Mouse (Mus musculus): Measurements from ENCODE around the gene Gadd45gip1.

Gadd45gip1 gene

GRCm38 (mm10) chr8:84832034-84832717 lies 854 bp downstream of the Gadd45gip1 start:
- DNase-seq, result peak; percentile 87 to 89

DNA sequence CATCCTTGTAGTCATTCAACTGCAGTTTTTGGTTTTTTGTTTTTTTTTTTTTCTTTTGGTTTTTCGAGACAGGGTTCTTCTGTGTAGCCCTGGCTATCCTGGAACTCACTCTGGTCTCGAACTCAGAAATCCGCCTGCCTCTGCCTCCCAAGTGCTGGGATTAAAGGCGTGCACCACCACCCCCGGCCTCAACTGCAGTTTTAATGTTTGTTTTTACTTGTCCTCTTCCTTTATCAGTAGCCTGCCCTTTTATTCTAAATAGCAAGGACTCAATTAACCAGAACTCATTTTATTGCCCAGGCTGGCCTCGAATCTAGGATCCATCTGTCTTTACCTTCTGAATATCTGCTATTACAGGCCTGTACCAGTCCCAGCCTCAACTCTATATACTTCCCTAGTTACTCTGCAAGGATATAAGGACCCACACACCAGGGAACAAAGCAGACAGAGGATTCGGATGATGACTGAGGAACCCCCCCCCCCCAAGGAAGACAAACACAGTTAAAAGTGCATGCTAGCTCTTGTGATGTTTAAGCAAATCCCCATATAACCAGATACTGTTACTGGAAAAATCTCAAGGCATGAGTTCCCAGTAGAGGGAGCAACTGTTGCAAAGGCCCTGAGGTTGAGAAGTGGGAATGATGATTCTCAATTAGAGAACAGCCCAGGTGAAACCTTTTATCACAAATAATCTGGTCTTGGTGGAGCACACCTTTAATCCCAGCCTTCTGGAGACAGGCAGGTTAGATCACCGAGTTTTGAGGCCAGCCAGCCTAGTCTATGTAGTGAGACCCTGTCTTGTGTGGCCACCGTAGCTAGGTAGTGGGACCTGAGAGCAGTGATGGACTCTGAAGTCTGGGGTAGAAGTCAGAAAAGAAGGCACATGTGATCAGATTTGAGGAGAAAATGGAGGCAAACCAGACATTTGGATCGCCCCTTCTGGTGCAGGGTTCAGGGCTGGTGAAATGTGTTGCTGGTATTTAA lies 1.7 kb downstream of the Gadd45gip1 start:
- peak in 1 of 2 experiments; percentile 13 for DNase-seq

- peak; percentile 82 to 87 for DNase-seq
These were observed 2.9 kb downstream of the Gadd45gip1 start for GRCm38 (mm10) chr8:84834002-84834865.

GRCm38 (mm10) chr8:84834866-84835855 lies 3.8 kb downstream of the Gadd45gip1 start:
- peak; percentile 97 for DNase-seq

DNA sequence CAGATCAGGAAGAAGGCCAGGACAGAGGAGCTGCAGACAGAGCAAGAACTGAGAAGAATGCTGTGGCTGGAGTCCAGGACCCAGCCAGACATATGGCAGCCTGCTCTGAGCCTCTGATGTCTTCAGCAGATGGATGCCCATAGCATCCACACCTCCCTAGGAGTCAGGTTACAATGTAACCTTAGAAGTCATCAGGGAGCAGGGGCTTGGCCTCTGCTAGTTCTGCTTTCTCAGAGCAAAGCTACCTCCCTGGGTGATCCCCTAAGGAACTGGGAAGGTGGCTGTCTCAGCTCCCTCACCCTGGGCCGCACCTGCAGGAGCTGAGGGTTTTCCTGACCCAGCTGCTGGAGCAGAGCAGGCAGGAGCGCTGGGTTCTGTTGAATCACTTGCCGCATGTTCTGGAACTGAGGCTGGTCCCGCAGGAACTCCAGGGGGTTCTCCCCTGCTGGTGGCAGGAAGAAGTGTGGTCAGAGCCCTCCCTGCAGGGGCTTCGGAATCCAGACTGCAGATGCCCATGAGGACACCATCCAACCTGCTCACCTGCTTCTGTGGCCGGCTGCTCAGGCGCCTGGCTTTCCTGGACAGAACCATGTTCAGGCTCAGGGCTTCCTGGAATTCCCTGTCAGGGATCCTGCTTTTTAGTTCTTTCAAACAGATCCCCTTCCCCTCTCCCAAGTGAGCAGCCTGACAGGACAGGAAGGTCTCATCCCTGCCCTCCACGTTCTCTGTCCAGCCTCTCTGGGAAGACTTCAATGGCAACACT lies 6.0 kb downstream of the Gadd45gip1 start:
- peak; percentile 61 to 71 for DNase-seq

- DNase-seq, result no peak
These were observed 6.7 kb downstream of the Gadd45gip1 start for GRCm38 (mm10) chr8:84837912-84838470.

GRCm38 (mm10) chr8:84838513-84838912 lies 7.2 kb downstream of the Gadd45gip1 start:
- DNase-seq, result no peak

DNA sequence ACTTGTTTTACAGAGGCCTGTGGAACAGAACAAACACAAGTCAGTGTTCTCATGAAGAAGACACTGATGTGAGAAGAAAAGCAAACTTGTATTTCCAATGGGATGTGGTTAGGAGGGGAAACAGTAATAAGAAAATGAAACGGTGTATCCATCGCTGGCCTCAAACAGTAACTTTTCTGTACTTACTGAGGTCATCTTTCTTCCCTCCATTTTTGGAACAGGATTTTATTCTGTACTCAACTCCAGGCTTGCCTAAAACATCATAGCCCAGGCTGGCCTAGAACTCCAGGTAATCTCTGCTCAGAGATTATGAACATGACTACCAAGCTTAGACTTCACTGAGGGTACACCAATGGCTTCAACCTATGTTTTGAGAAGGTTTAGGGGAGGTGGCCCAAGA lies 8.1 kb downstream of the Gadd45gip1 start:
- DNase-seq, result no peak

- no peak for DNase-seq
These were observed 8.5 kb downstream of the Gadd45gip1 start for GRCm38 (mm10) chr8:84839875-84840247.

GRCm38 (mm10) chr8:84840248-84840999 lies 9.1 kb downstream of the Gadd45gip1 start, which contains the start of gene Rad23a:
Gene Rad23a (minus strand): TSS chr8:84840665.
- DNase-seq, result peak; percentile 94 to 96

DNA sequence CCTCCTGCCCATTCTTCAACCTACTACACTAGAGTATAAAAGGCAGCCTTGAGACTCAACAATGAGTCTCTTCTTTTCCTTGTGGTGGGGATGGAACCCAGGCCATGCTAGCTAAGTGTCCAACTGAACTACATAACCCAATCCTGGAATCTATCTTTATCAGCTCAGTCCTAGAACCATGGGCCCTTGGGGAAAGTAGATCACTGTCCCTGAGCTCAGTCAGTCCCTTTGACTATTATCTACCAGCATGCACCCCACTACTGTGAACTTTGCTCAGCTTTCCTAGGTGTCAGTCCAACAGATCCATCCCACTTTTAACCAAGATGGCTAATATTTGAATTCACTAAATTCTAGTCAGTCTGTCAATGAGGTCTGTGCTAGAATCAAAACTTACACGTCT lies 10.2 kb downstream of the Gadd45gip1 start:
- DNase-seq, result no peak

DNA sequence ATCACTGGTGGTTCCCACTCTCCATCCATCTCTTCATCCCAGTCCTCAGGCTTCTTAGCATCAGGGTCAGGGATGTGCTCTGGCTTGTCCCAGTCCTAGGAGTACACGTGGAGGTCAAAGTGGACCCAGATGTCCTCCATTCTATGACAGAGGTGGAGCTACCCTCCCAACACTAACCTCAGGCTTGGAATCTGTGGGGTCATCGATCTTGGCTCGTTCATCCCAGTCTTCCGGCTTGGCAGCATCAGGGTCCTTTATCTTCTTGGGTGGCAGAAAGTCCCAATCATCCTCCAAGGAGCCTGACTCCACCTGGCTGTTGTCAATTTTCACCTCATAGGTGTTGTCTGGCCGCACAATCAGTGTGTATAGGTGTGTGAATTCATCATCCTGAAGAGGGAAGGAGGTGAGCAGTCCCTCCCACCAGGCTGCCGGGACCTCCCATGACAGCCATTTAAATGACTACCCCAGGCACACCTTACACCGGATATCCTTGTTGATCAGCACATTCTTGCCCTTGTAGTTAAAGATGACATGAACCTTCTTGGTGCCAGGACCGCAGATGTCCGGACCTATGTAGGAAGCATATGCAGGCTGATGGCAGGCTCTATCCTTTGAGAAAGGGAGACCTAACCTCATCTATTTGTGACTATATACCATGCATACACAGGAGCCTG lies 13.2 kb downstream of the Gadd45gip1 start:
- DNase-seq, result no peak

DNA sequence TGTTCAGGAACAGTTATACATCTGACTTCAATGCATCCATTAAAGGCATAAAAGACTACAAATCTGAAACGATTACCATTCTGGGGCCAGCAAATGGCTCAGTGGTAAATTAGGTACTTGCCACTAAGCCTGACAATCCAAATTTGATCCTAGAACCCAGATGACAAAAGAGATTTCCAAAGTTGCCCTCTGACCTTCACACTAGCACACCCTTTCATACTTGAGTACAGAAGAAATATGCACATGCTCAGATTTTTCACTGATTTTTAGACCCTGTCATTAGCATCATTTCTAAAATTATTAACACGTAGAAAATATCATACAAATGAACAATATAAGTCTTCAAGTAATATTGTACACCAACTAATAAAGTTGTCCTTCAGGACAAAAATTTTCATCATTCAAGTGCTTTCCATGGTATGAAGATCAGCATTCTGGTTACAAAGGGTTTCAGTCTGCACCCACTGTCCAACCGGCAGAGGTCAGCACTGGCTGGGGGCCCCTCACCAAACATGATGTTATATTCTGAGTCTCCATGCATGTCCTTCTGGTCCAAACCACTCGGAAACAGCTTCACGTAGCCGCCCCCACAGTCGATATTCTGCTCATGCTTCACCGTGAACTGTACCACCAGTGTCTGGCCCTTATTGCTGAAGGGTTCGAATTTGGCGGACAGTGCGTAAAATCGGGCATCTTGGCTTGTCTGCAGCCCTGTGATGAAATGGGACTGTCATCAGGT lies 14.2 kb downstream of the Gadd45gip1 start:
- peak; percentile 82 to 83 for DNase-seq

- DNase-seq, result peak in 1 of 2 experiments; percentile 58
These were observed 14.9 kb downstream of the Gadd45gip1 start for GRCm38 (mm10) chr8:84846094-84846721.

DNA sequence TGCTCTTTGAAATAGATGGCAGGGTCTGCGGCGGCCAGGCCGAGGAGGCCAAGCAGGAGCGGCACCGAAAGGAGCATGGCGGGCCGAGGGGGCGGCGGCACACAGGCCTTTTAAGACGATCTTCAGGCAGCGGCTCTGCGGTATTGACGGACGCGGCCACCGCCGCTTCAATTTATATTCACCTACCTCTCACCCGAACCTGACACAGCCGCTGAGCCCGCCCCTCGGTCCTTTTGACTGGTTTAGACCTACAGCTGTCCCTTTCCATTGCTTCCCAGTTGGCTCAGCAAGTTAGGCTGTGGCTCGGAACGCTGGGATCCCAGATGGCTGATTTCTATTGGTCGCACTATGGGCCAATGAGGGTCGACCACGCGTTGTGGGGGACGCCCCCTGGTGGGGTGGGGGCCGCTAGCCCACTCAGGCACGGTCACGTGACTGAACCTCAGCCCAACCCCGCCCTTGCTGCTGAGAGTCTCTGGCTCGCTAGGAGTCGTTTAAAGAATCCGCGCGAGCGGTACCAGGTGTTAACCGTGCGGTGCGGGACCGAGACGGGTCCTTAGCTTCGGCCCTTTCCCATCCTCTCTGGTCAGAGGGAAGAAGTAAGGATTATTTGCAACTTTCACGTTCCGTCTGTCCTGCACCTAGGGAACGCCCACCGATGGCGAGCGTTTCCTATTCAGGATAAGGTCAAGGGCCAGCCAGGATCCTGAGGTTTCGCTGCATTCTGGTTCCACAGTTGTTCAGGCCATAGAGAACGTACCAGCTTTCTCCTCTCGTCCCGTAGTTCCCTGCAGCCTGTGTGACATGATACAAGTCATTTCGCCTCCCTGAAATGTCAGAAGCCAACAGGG lies 15.6 kb downstream of the Gadd45gip1 start, which contains the start of gene Calr:
Calr (minus strand) TSS at position 213 of the 851 bp plus-strand sequence.
- peak; percentile 100 for DNase-seq

DNA sequence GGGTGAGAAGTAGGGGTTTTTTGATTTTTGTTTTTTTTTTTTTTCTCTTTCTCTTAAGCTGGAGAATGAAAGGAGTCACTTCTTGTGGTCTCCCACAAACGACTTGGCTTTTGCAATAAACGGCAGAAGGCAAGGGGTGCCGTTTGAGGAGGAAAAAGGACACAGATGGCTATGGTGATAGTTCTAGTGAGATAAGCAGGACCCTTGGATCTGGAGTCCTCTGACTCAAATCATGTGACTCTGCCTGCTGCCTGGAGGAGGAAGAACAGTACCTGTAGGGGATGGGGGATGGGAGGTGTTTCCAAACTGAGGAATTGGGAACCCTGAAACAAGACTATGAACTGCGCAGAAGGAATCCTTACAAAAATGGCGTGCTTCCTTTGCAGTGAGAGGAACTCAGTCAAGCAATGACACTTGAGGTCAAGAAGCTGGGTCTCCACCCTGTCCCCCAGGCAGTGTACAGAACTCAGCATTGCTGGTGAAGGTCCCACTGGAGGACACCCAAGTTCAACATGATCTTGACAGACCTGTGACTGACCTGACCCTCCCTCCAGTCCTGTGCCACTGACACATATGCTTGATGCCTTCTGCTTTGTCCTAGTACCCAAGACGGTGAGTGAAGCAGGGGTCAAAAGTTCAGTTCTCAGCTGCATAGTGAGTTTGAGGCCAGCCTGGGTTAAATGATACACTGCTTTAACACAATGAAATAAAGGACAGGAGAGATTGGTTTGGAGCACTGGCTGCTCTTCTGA lies 16.5 kb downstream of the Gadd45gip1 start:
- DNase-seq, result peak; percentile 36 to 45

Data from cerebellum, postnatal 10 days (tissue).